Mouse (Mus musculus): Measurements from ENCODE around the gene Gm49405. TPM values are rescaled to one million over a fixed set of nuclear protein-coding genes. Genes with fewer than 3 reads are reported as not detected.
"Not testable (repeated sequence)": the region's sequence is repeated elsewhere in the genome, so short reads cannot be mapped to it uniquely, and the experiment has no call there.

Gene Gm49405
- polyA plus RNA-seq, 1 experiment from 2014 or later = 4.1 TPM

GRCm38 (mm10) chr19:4037788-4038232, 37.4 kb downstream of the Gm49405 start, which contains the start of gene Gstp1:
Gstp1 (minus strand) TSS chr19:4037985.
- Histone ChIP-seq H3K9ac (peak within 1 kb of the TSS; percentile 91), H3K4me2 (peak within 1 kb of the TSS; percentile 85), H3K4me3 (peak within 1 kb of the TSS; percentile 74), H3K27ac (replicated peaks) (peak within 1 kb of the TSS; percentile 79), H3K9me3 (no peaks in the 10 kb centered on the region), H3K4me1 (peaks cover 17% of the 10 kb centered on the region), H3K36me3 (peaks cover 14% of the 10 kb centered on the region), H3K27me3 (replicated peaks) (no peaks in the 10 kb centered on the region)
- peak; percentile 80 for ATAC-seq (ENCODE audit: extremely low read depth, insufficient number of reproducible peaks, low FRiP score, low TSS enrichment)
- WGBS = under 1% methylated on average over 26 of the region's 26 CpGs

DNA sequence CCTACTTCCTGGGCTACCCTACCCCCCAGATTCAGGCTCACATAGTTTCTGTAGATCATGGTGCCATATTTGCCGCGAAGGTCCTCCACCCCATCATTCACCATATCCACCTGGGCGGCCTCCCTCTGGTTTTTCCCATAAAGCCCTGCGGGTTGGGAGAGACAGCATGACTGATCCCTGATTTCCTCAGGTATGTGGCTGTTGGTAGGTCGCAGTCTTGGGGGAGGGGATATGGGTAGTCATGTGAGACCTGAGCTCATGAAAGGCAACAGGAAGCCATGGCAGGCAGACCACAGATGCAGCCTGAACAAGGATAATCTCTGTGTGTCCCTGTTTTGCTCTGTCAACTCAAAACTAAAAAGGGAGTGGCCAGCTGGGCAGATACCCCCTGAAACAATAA, 40.5 kb downstream of the Gm49405 start:
- not testable (repeated sequence) for H3K27ac ChIP-seq (replicated peaks); H3K36me3 ChIP-seq; H3K4me2 ChIP-seq; ATAC-seq (ENCODE audit: extremely low read depth, insufficient number of reproducible peaks, low FRiP score, low TSS enrichment); H3K27me3 ChIP-seq (replicated peaks); H3K9me3 ChIP-seq; H3K9ac ChIP-seq; H3K4me3 ChIP-seq
- peaks cover 16% of the 10 kb centered on the region for H3K4me1 ChIP-seq
- WGBS = 80% methylated on average over 5 of the region's 5 CpGs

GRCm38 (mm10) chr19:4041500-4041899, 41.1 kb downstream of the Gm49405 start:
- WGBS = 82% methylated on average over 3 of the region's 4 CpGs
- not testable (repeated sequence) for H3K4me3 ChIP-seq; H3K9me3 ChIP-seq; ATAC-seq (ENCODE audit: extremely low read depth, insufficient number of reproducible peaks, low FRiP score, low TSS enrichment); H3K36me3 ChIP-seq; H3K4me2 ChIP-seq; H3K27me3 ChIP-seq (replicated peaks); H3K27ac ChIP-seq (replicated peaks); H3K9ac ChIP-seq
- peaks cover 16% of the 10 kb centered on the region for H3K4me1 ChIP-seq

- no peak overlapping the region for H3K9ac ChIP-seq
- no peak overlapping the region for H3K27ac ChIP-seq (replicated peaks)
- peaks cover 17% of the 10 kb centered on the region for H3K4me1 ChIP-seq
- H3K36me3 ChIP-seq = no peaks in the 10 kb centered on the region
- WGBS = 60% methylated on average over 14 of the region's 14 CpGs
- H3K4me3 ChIP-seq = no peak overlapping the region
- H3K27me3 ChIP-seq (replicated peaks) = no peaks in the 10 kb centered on the region
- ATAC-seq (ENCODE audit: extremely low read depth, insufficient number of reproducible peaks, low FRiP score, low TSS enrichment) = no peak
- no peaks in the 10 kb centered on the region for H3K9me3 ChIP-seq
- no peak overlapping the region; the same call in 1 of the 2 replicates for H3K4me2 ChIP-seq
Observed at GRCm38 (mm10) chr19:4042124-4042523, 41.7 kb downstream of the Gm49405 start.

DNA sequence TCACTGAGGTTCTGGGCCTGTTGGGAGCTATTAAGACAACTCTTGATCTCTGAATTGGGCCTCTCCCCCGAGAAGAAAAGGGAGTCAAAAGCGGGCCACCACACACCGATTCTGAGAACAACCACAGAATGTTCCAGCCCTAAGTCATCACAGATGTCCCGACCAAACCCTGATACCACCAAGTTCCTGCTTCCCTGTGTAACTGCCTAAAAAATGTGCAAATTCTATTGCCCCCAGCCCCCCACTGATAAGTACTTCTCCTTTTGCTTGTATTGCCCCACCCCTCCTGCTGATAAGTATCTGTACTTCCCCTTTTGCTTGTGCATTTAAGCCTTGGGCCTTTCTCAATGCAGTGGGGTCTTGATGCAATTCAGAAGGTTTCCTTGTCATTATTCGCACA, 43.7 kb downstream of the Gm49405 start:
- H3K4me2 ChIP-seq; H3K9ac ChIP-seq; H3K9me3 ChIP-seq; H3K4me3 ChIP-seq; H3K36me3 ChIP-seq; H3K27ac ChIP-seq (replicated peaks); H3K4me1 ChIP-seq; H3K27me3 ChIP-seq (replicated peaks); ATAC-seq (ENCODE audit: extremely low read depth, insufficient number of reproducible peaks, low FRiP score, low TSS enrichment): not testable (repeated sequence)
- WGBS = 85% methylated on average over 5 of the region's 5 CpGs

DNA sequence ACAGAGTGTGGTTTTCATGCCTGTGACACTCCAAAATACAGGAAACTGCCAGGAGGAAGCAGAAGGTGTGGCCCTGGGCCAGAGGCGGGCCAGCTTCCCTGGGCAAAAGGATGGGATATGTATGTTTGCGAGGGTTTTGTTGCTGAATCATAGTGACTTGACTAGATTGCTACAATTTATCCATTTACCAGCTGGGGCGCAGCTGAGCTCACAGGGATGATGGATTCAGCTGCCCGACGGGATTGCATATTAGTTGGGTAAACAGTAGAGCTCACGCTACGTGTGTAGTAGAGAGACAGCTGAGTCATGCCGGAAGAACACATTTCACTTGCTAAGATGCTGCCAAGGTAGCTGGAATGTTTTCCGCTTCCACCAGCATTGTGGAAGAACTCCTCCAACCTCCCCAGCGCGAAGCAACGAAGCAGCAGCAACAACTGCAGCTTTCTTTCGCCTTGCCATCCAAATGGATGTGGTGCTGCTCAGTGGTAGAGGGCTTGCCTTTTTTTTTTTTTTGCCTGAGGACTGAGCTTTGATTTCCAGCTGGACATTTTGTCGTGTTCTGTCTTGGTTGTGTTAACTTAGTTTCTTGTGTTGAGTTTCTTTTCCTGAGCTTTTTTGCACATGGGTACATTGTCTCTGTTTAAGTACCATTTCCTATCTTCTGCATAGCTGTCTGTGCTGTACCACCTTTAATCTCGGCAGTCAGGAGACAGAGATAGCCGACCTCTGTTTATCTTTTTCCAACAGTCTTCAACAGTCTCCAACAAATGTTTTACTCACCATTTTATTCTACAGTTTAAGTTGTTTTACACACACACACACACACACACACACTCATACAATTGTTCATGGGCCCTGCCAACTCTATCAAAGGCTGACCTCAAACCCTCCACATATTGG, 45.8 kb downstream of the Gm49405 start, which contains the start of gene Gstp2:
Gene Gstp2 (minus strand): TSS at position 58 of the 900 bp plus-strand sequence.
- 0 out of 2 replicates have a peak within 1 kb of the TSS, but pooled peaks have one; percentile 10 for H3K9ac ChIP-seq
- no peaks in the 10 kb centered on the region for H3K27me3 ChIP-seq (replicated peaks)
- WGBS = 41% methylated on average over 16 of the region's 16 CpGs
- no peaks in the 10 kb centered on the region for H3K36me3 ChIP-seq
- H3K27ac ChIP-seq (replicated peaks) = peak within 1 kb of the TSS; percentile 63; the same call in 1 of the 2 replicates
- peak; percentile 72 for ATAC-seq (ENCODE audit: extremely low read depth, insufficient number of reproducible peaks, low FRiP score, low TSS enrichment)
- 0 out of 2 replicates have a peak, but pooled peaks cover 4% of the 10 kb centered on the region for H3K9me3 ChIP-seq
- H3K4me1 ChIP-seq = peaks cover 10% of the 10 kb centered on the region
- peak within 1 kb of the TSS; percentile 13; the same call in 1 of the 2 replicates for H3K4me3 ChIP-seq
- peak within 1 kb of the TSS; percentile 53 for H3K4me2 ChIP-seq

- Histone ChIP-seq H3K27me3 (replicated peaks) (no peaks in the 10 kb centered on the region), H3K9me3 (0 out of 2 replicates have a peak, but pooled peaks cover 4% of the 10 kb centered on the region), H3K36me3 (no peaks in the 10 kb centered on the region), H3K4me3 (no peak overlapping the region), H3K9ac (0 out of 2 replicates have a peak overlapping the region, but pooled peaks have one; percentile 10), H3K27ac (replicated peaks) (peak overlapping the region; percentile 13; the same call in 1 of the 2 replicates), H3K4me2 (no peak overlapping the region; the same call in 1 of the 2 replicates), H3K4me1 (peaks cover 10% of the 10 kb centered on the region)
- WGBS = 76% methylated on average over 8 of the region's 8 CpGs
- no peak for ATAC-seq (ENCODE audit: extremely low read depth, insufficient number of reproducible peaks, low FRiP score, low TSS enrichment)
Observed at GRCm38 (mm10) chr19:4046866-4047254, 46.4 kb downstream of the Gm49405 start.

- Histone ChIP-seq H3K4me3 (no peak overlapping the region), H3K4me1 (peaks cover 10% of the 10 kb centered on the region), H3K9me3 (0 out of 2 replicates have a peak, but pooled peaks cover 4% of the 10 kb centered on the region), H3K36me3 (no peaks in the 10 kb centered on the region), H3K9ac (no peak overlapping the region), H3K27ac (replicated peaks) (no peak overlapping the region), H3K27me3 (replicated peaks) (no peaks in the 10 kb centered on the region), H3K4me2 (no peak overlapping the region)
- 21% methylated on average over 4 of the region's 4 CpGs for WGBS
- no peak for ATAC-seq (ENCODE audit: extremely low read depth, insufficient number of reproducible peaks, low FRiP score, low TSS enrichment)
Observed at GRCm38 (mm10) chr19:4047859-4048258, 47.4 kb downstream of the Gm49405 start.

DNA sequence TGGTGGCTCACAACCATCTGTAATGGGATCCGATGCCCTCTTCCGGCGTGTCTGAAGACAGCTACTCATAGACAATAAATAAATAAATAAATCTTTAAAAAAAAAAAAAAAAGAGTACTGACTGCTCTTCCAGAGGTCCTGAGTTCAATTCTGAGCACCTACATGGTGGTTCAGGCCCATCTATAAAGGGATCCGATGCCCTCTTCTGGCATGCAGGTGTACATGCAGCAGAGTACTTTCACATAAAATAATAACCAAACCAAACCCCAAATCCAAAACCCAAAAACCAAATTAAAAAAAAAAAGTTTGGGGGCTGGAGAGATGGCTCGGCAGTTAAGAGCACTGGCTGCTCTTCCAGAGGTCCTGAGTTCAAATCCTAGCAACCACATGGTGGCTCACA, 48.6 kb downstream of the Gm49405 start:
- H3K4me1 ChIP-seq; H3K27me3 ChIP-seq (replicated peaks); H3K4me2 ChIP-seq; H3K36me3 ChIP-seq; H3K27ac ChIP-seq (replicated peaks); H3K9ac ChIP-seq; ATAC-seq (ENCODE audit: extremely low read depth, insufficient number of reproducible peaks, low FRiP score, low TSS enrichment); H3K4me3 ChIP-seq; H3K9me3 ChIP-seq: not testable (repeated sequence)
- 76% methylated on average over 5 of the region's 5 CpGs for WGBS

- no peak overlapping the region for H3K27ac ChIP-seq (replicated peaks)
- no peaks in the 10 kb centered on the region for H3K27me3 ChIP-seq (replicated peaks)
- no peak overlapping the region for H3K4me3 ChIP-seq
- H3K9me3 ChIP-seq = 0 out of 2 replicates have a peak, but pooled peaks cover 4% of the 10 kb centered on the region
- H3K9ac ChIP-seq = no peak overlapping the region
- no peaks in the 10 kb centered on the region for H3K36me3 ChIP-seq
- no peak overlapping the region for H3K4me2 ChIP-seq
- 87% methylated on average over 5 of the region's 5 CpGs for WGBS
- no peak for ATAC-seq (ENCODE audit: extremely low read depth, insufficient number of reproducible peaks, low FRiP score, low TSS enrichment)
- peaks cover 16% of the 10 kb centered on the region for H3K4me1 ChIP-seq
Observed at GRCm38 (mm10) chr19:4051016-4051415, 50.6 kb downstream of the Gm49405 start.

DNA sequence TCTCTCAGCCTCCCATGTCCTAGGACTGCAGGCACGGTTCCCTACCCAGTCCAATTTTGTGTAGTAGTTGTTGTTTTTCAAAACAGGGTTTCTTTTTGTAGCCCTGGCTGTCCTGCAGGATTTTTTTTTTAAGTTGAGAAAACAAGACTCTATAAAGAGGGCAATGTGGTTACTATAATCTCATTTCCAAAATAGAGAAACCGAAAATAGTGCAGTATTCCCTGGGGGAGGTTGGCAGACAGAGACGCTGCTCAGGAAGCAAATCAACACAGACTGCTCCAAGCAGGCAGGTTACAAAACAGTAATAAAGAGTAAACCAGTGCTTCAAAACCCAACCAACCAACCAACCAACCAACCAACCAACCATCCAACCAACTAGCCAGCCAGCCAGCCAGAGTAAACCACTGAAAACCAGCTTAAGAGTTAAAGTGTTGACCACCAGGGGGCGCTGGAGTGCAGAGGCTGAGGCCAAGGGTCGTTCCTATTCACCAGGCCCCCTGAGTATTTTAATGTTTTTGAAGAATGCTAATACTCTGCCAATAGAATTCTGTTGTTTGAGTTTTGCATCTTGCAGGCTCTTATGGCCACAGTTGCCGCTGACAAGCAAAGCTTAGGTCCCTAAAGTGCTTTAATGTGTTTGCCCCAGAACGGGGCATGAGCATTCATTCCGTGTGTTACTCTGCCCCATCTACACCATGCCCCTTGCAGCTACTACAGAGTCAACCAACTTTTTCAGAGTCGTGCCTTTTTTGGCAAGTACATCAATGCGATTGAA, 51.5 kb downstream of the Gm49405 start:
- H3K4me2 ChIP-seq = no peak overlapping the region
- no peak overlapping the region for H3K9ac ChIP-seq
- ATAC-seq (ENCODE audit: extremely low read depth, insufficient number of reproducible peaks, low FRiP score, low TSS enrichment) = no peak
- 51% methylated on average over 10 of the region's 10 CpGs for WGBS
- H3K27me3 ChIP-seq (replicated peaks) = no peaks in the 10 kb centered on the region
- H3K9me3 ChIP-seq = 0 out of 2 replicates have a peak, but pooled peaks cover 4% of the 10 kb centered on the region
- H3K36me3 ChIP-seq = no peaks in the 10 kb centered on the region
- H3K27ac ChIP-seq (replicated peaks) = no peak overlapping the region
- peaks cover 16% of the 10 kb centered on the region for H3K4me1 ChIP-seq
- H3K4me3 ChIP-seq = no peak overlapping the region

All from heart, embryonic 13.5 days (tissue).